Mouse (Mus musculus) small intestine, adult 2 months (tissue): ENCODE measurements around the gene Angptl4. TPM values are rescaled to one million over a fixed set of nuclear protein-coding genes. Genes with fewer than 3 reads are reported as not detected.

Experiments
- H3K27ac ChIP-seq: fragments of 200-500 bp; 2 replicates; pipeline ENCODE4 v1.5.1; 2012; ENCODE audit warnings: low read depth, low read length, control low read depth, inconsistent platforms; ENCODE audit not compliant: insufficient read depth
- H3K27me3 ChIP-seq: fragments of 200-500 bp; 2 replicates; pipeline ENCODE4 v1.6.1; 2012; ENCODE audit warnings: mild to moderate bottlenecking, moderate library complexity, low read length, inconsistent platforms; ENCODE audit not compliant: control insufficient read depth, insufficient read depth
- H3K36me3 ChIP-seq: fragments of 200-500 bp; 2 replicates; pipeline ENCODE4 v1.6.1; 2012; ENCODE audit warnings: mild to moderate bottlenecking, low read length, control low read depth, inconsistent platforms; ENCODE audit not compliant: control insufficient read depth, insufficient read depth
- H3K4me1 ChIP-seq: fragments of 200-500 bp; 2 replicates; pipeline ENCODE4 v1.6.1; 2012; ENCODE audit warnings: low read length, inconsistent platforms, mixed read lengths; ENCODE audit not compliant: control insufficient read depth, insufficient read depth, insufficient read length
- H3K4me3 ChIP-seq: fragments of 200-500 bp; 2 replicates; pipeline ENCODE4 v1.5.1; 2012; ENCODE audit warnings: low read depth, mild to moderate bottlenecking, control low read depth, inconsistent platforms, low read length, moderate library complexity
- CTCF ChIP-seq: fragments of 200-500 bp; IDR thresholded peaks from 2 replicates; pipeline ENCODE4 v1.5.1; 2012; ENCODE audit warnings: low read depth, mild to moderate bottlenecking, control low read depth, inconsistent platforms, low read length, moderate library complexity, mixed read lengths; ENCODE audit not compliant: insufficient replicate concordance, insufficient read length; ENCODE audit errors: extremely low read depth
- POLR2A ChIP-seq: fragments of 200-500 bp; IDR thresholded peaks from 2 replicates; pipeline ENCODE4 v1.6.1; 2012; ENCODE audit warnings: low read depth, mild to moderate bottlenecking, control low read depth, inconsistent platforms, low read length, moderate library complexity
- WGBS: fragments of 180-500 bp; shearing (Covaris S2); methylation state at CpG from one replicate; pipeline ENCODE4 v1.1.7; 2018; 5-methylcytosine and 5-hydroxymethylcytosine counted together
- polyA plus RNA-seq: library from polyadenylated mRNA; depleted of rRNA; stranded (reverse); fragments of >200 nt; gene quantifications from 2 replicates; pipeline ENCODE4 v1.2.3, GENCODE M21; 2012

Angptl4 gene
- polyA plus RNA-seq, 1 experiment: 57.3 TPM

GRCm38 (mm10) chr17:33771617-33772016 lies 10.0 kb downstream of the Angptl4 start:
- Histone ChIP-seq H3K27me3 (no peaks in the 10 kb centered on the region), H3K4me1 (peaks cover 9% of the 10 kb centered on the region; the same call in 1 of the 2 replicates), H3K36me3 (peaks cover 1% of the 10 kb centered on the region; the same call in 1 of the 2 replicates), H3K4me3 (no peak overlapping the region), H3K27ac (no peak overlapping the region)
- 96% methylated on average over 4 of the region's 4 CpGs for WGBS
- TF ChIP-seq POLR2A (no peak), CTCF (no peak)

DNA sequence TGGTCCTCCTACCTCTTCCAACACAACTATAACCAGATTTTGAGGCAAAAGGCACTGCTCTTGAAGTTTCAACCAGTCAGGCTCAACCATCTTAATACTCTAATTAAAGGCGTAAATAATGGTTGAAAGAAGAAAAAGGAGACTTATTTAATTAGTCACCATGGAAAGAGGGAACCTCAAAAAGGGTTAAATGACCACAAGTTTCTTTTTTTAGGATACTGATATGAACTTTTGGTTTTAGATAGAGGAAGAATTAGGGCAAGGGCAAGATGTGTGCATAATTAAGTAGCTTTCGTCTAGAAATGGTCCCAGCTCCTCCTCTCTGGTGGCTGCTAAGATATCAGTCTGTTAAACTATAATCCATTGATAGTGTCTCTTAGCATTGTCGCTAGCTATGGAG lies 15.2 kb downstream of the Angptl4 start:
- Histone ChIP-seq H3K36me3 (no peaks in the 10 kb centered on the region), H3K4me3 (no peak overlapping the region), H3K27ac (no peak overlapping the region), H3K27me3 (no peaks in the 10 kb centered on the region), H3K4me1 (no peaks in the 10 kb centered on the region; the same call in 1 of the 2 replicates)
- no peak for TF ChIP-seq CTCF
- TF ChIP-seq POLR2A: no peak
- 47% methylated on average over 3 of the region's 3 CpGs for WGBS

GRCm38 (mm10) chr17:33760255-33761165 lies 21.1 kb downstream of the Angptl4 start, which contains the start of gene Rab11b:
Rab11b (minus strand) TSS chr17:33760530.
- H3K27ac ChIP-seq: peak within 1 kb of the TSS; percentile 100
- peak within 1 kb of the TSS; percentile 96 for H3K4me3 ChIP-seq
- H3K27me3 ChIP-seq: no peaks in the 10 kb centered on the region
- 2% methylated on average over 35 of the region's 35 CpGs for WGBS
- no peak for TF ChIP-seq CTCF
- peak; percentile 64 for TF ChIP-seq POLR2A
- H3K36me3 ChIP-seq: 0 out of 2 replicates have a peak, but pooled peaks cover 2% of the 10 kb centered on the region
- peaks cover 30% of the 10 kb centered on the region for H3K4me1 ChIP-seq

DNA sequence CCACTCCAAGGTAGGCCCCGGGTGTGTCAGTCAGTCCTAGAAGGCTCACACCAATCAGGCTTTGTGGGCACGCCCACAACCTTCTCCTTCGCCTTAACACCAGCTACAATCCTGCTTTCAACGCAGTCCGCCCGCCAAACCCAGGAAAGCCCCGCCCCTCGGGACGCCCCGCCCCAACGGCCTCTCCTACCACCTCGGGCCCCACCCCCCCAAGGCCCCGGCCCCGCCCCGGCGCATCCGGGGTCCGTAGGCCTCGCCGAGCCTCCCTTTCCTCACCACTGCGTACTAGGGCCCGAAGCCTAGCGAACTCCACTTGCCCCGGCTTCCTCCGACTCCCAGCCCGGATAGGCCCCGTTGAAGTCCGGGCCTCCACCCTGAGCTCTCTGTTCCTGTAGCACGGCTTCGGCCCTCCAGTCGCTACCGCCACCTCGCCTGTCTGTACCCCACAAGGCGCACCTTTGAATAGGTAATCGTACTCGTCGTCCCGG lies 21.8 kb downstream of the Angptl4 start:
- Histone ChIP-seq H3K4me1 (peaks cover 33% of the 10 kb centered on the region), H3K27ac (peak overlapping the region; percentile 100), H3K27me3 (no peaks in the 10 kb centered on the region), H3K36me3 (0 out of 2 replicates have a peak, but pooled peaks cover 2% of the 10 kb centered on the region), H3K4me3 (peak overlapping the region; percentile 96)
- WGBS: under 1% methylated on average over 38 of the region's 38 CpGs
- no peak; the same call in 1 of the 2 replicates for TF ChIP-seq POLR2A
- TF ChIP-seq CTCF: no peak

DNA sequence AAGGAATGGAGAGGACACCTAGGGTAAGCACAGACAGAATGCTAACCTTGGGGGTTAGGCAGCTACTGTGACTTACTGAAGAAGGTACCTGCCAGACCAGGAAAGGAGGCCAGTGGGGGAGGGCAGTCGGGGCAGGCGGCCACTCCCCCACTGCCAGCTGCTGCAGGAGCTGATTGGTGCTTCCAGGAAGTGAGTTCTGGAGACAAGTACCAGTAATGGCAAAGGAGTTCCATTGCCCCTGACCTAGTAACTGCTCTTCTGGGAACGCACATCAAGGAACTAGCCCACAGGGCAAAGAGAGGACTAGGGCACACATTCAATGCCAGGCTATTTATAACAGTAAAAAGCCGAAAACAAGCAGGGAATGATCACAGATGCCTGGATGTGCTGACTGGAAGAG lies 24.4 kb downstream of the Angptl4 start:
- no peaks in the 10 kb centered on the region for H3K27me3 ChIP-seq
- 0 out of 2 replicates have a peak, but pooled peaks cover 2% of the 10 kb centered on the region for H3K36me3 ChIP-seq
- 0 out of 2 replicates have a peak overlapping the region, but pooled peaks have one; percentile 4 for H3K27ac ChIP-seq
- peaks cover 33% of the 10 kb centered on the region for H3K4me1 ChIP-seq
- WGBS: 16% methylated on average over 4 of the region's 4 CpGs
- TF ChIP-seq POLR2A (no peak), CTCF (no peak)
- no peak overlapping the region for H3K4me3 ChIP-seq

DNA sequence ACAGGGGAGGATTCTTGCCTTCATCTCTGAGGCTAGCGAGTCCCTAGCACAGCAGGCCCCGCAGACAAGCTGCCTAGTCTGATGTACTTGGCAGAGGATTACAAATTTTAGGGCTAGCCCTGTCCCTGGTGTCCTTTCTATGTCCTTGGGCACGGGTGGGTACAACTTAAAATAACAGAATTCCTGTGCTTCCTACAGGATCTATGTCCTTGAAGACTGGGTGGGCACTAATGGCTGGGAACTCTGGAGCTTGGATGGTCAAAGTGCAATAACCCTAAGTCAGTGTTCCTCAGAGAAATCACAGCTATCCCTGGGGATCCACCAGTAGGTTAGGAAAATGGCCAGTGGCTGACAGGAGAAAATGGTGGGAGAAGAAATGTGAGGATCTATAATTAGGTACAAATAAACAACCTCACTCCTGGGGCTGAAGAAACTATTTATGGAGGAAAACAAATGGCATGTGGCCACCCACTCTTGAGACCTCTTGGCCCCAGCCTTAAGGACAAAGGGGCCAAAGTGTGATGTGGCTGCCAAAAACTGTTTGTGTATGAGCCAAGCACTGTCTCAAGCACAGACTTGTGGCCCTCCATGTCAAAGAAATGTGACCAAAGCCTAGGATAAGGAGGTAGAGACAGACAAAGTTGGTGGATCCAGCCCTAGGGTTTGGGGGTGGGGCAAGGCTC lies 25.4 kb downstream of the Angptl4 start:
- TF ChIP-seq POLR2A (no peak), CTCF (no peak)
- Histone ChIP-seq H3K36me3 (0 out of 2 replicates have a peak, but pooled peaks cover 2% of the 10 kb centered on the region), H3K27me3 (no peaks in the 10 kb centered on the region), H3K4me3 (no peak overlapping the region), H3K27ac (peak overlapping the region; percentile 18; the same call in 1 of the 2 replicates), H3K4me1 (peaks cover 33% of the 10 kb centered on the region)
- WGBS: 66% methylated on average over 3 of the region's 3 CpGs

GRCm38 (mm10) chr17:33755418-33756107 lies 26.1 kb downstream of the Angptl4 start:
- Histone ChIP-seq H3K27ac (peak overlapping the region; percentile 18; the same call in 1 of the 2 replicates), H3K36me3 (0 out of 2 replicates have a peak, but pooled peaks cover 2% of the 10 kb centered on the region), H3K27me3 (no peaks in the 10 kb centered on the region), H3K4me3 (no peak overlapping the region), H3K4me1 (peaks cover 30% of the 10 kb centered on the region)
- TF ChIP-seq CTCF (no peak), POLR2A (no peak)
- 46% methylated on average over 10 of the region's 10 CpGs for WGBS
